Mouse (Mus musculus) MEL (cell line): Measurements from ENCODE around the gene Sh2b3. TPM values are rescaled to one million over a fixed set of nuclear protein-coding genes. Genes with fewer than 3 reads are reported as not detected.

Experiments
- DNase-seq: peaks from one replicate; pipeline ENCODE4 v3.0.0; 2011; ENCODE audit warnings: low read depth, low spot score
- H3K27ac ChIP-seq: 2 replicates; pipeline ENCODE4 v1.5.1; 2012; ENCODE audit warnings: low read depth, mild to moderate bottlenecking, control low read depth, low read length, moderate library complexity; ENCODE audit not compliant: control insufficient read depth
- H3K27me3 ChIP-seq, 2 experiments: fragments of 150-350 bp in 1 of 2; sonication (generic) in 1 of 2; 2 replicates each; pipeline ENCODE4 v1.6.1; 2012; ENCODE audit warnings: low read length in 2 of 2, mild to moderate bottlenecking in 2 of 2, improper control_type of control experiment in 1 of 2, moderate library complexity in 1 of 2; ENCODE audit not compliant: insufficient read depth in 2 of 2, control insufficient read depth in 1 of 2
- H3K36me3 ChIP-seq, 2 experiments: 2 replicates each; pipeline ENCODE4 v1.6.1; 2012 to 2014; ENCODE audit warnings: low read length in 2 of 2, improper control_type of control experiment in 1 of 2, inconsistent platforms in 1 of 2, mild to moderate bottlenecking in 1 of 2; ENCODE audit not compliant: insufficient read depth in 2 of 2, control insufficient read depth in 1 of 2
- H3K4me1 ChIP-seq, 2 experiments: fragments of 150-350 bp in 1 of 2; sonication (generic) in 1 of 2; 2 replicates each; pipeline ENCODE4 v1.6.1; 2012; ENCODE audit warnings: low read length in 2 of 2, improper control_type of control experiment in 1 of 2, mild to moderate bottlenecking in 1 of 2; ENCODE audit not compliant: insufficient read depth in 2 of 2, control insufficient read depth in 1 of 2
- H3K4me3 ChIP-seq, 2 experiments: fragments of 150-350 bp in 1 of 2; sonication (generic) in 1 of 2; 2 replicates each; pipeline ENCODE4 v1.5.1; 2012; ENCODE audit warnings: low read depth in 2 of 2, low read length in 2 of 2, mild to moderate bottlenecking in 2 of 2, moderate library complexity in 2 of 2, control low read depth in 1 of 2, improper control_type of control experiment in 1 of 2; ENCODE audit not compliant: control insufficient read depth in 1 of 2, insufficient read depth in 1 of 2
- H3K79me2 ChIP-seq: 2 replicates; pipeline ENCODE4 v1.6.1; 2012; ENCODE audit warnings: mild to moderate bottlenecking, low read length, moderate library complexity; ENCODE audit not compliant: control insufficient read depth, poor library complexity, insufficient read depth
- H3K9ac ChIP-seq: 2 replicates; pipeline ENCODE4 v1.6.1; 2012; ENCODE audit warnings: low read depth, mild to moderate bottlenecking, control low read depth, low read length, moderate library complexity; ENCODE audit not compliant: control insufficient read depth, poor library complexity, severe bottlenecking
- H3K9me3 ChIP-seq: fragments of 150-350 bp; sonication (generic); replicated peaks from 2 replicates; pipeline ENCODE4 v1.6.1; 2012; ENCODE audit warnings: mild to moderate bottlenecking, low read length, improper control_type of control experiment, moderate library complexity; ENCODE audit not compliant: insufficient read depth
- BHLHE40 ChIP-seq: IDR thresholded peaks from 2 replicates; pipeline ENCODE4 v1.6.1; 2012; ENCODE audit warnings: low read depth, mild to moderate bottlenecking, inconsistent platforms, low read length, improper control_type of control experiment, borderline replicate concordance
- CHD1 ChIP-seq: IDR thresholded peaks from 2 replicates; pipeline ENCODE4 v1.6.1; 2012; ENCODE audit warnings: low read depth, mild to moderate bottlenecking, inconsistent platforms, low read length, improper control_type of control experiment
- CHD2 ChIP-seq: IDR thresholded peaks from 2 replicates; pipeline ENCODE4 v1.6.1; 2011; ENCODE audit warnings: low read length, improper control_type of control experiment
- CTCF ChIP-seq, 3 experiments: IDR thresholded peaks in 2 of 3; conservative IDR thresholded peaks in 1 of 3; 2 replicates each; pipeline ENCODE4 v1.5.1; 2011 to 2012; ENCODE audit warnings: low read length in 3 of 3, low read depth in 2 of 3, mild to moderate bottlenecking in 2 of 3, improper control_type of control experiment in 1 of 3, inconsistent platforms in 1 of 3, mixed read lengths in 1 of 3, moderate library complexity in 1 of 3; ENCODE audit not compliant: control insufficient read depth in 1 of 3, insufficient read depth in 1 of 3, poor library complexity in 1 of 3, severe bottlenecking in 1 of 3
- ELF1 ChIP-seq: IDR thresholded peaks from 2 replicates; pipeline ENCODE4 v1.6.1; 2014; ENCODE audit warnings: low read depth, mild to moderate bottlenecking, inconsistent platforms, low read length, improper control_type of control experiment, moderate library complexity
- GATA1 ChIP-seq: IDR thresholded peaks from 2 replicates; pipeline ENCODE4 v1.6.1; 2011; ENCODE audit warnings: low read depth, low read length, improper control_type of control experiment
- KAT2A ChIP-seq: conservative IDR thresholded peaks from 2 replicates; pipeline ENCODE4 v1.6.1; 2012; ENCODE audit warnings: low read depth, low read length, improper control_type of control experiment, inconsistent platforms
- MAX ChIP-seq: IDR thresholded peaks from 2 replicates; pipeline ENCODE4 v1.6.1; 2011; ENCODE audit warnings: low read length, improper control_type of control experiment
- MEF2A ChIP-seq: IDR thresholded peaks from 2 replicates; pipeline ENCODE4 v1.6.1; 2014; ENCODE audit warnings: low read depth, mild to moderate bottlenecking, inconsistent platforms, low read length, improper control_type of control experiment; ENCODE audit not compliant: poor library complexity, insufficient replicate concordance, severe bottlenecking; ENCODE audit errors: extremely low read depth
- MXI1 ChIP-seq: IDR thresholded peaks from 2 replicates; pipeline ENCODE4 v1.6.1; 2011; ENCODE audit warnings: mild to moderate bottlenecking, low read depth, low read length, improper control_type of control experiment
- MYB ChIP-seq: IDR thresholded peaks from 2 replicates; pipeline ENCODE4 v1.6.1; 2011; ENCODE audit warnings: mild to moderate bottlenecking, low read depth, low read length, improper control_type of control experiment
- NRF1 ChIP-seq: IDR thresholded peaks from 2 replicates; pipeline ENCODE4 v1.6.1; 2014; ENCODE audit warnings: low read depth, mild to moderate bottlenecking, inconsistent platforms, low read length, improper control_type of control experiment, moderate library complexity; ENCODE audit not compliant: poor library complexity, insufficient read depth, severe bottlenecking
- POLR2A ChIP-seq, 2 experiments: IDR thresholded peaks; 2 replicates each; pipeline ENCODE4 v1.6.1; 2011 to 2012; ENCODE audit warnings: low read length in 2 of 2, mild to moderate bottlenecking in 2 of 2, control low read depth in 1 of 2, improper control_type of control experiment in 1 of 2, low read depth in 1 of 2, moderate library complexity in 1 of 2; ENCODE audit not compliant: control insufficient read depth in 1 of 2, insufficient read depth in 1 of 2, poor library complexity in 1 of 2
- RCOR1 ChIP-seq: IDR thresholded peaks from 2 replicates; pipeline ENCODE4 v1.6.1; 2012; ENCODE audit warnings: low read depth, mild to moderate bottlenecking, inconsistent platforms, low read length, improper control_type of control experiment
- SIN3A ChIP-seq: IDR thresholded peaks from 2 replicates; pipeline ENCODE4 v1.6.1; 2012; ENCODE audit warnings: low read length, improper control_type of control experiment, inconsistent platforms
- TAL1 ChIP-seq: IDR thresholded peaks from 2 replicates; pipeline ENCODE4 v1.6.1; 2012; ENCODE audit warnings: mild to moderate bottlenecking, inconsistent platforms, low read length, moderate library complexity, mixed read lengths
- TBP ChIP-seq: IDR thresholded peaks from 2 replicates; pipeline ENCODE4 v1.8.0; 2011; ENCODE audit warnings: low read depth, low read length, improper control_type of control experiment
- ZKSCAN1 ChIP-seq: IDR thresholded peaks from 2 replicates; pipeline ENCODE4 v1.6.1; 2012; ENCODE audit warnings: low read depth, mild to moderate bottlenecking, inconsistent platforms, low read length, improper control_type of control experiment, moderate library complexity
- ZMIZ1 ChIP-seq: IDR thresholded peaks from 2 replicates; pipeline ENCODE4 v1.6.1; 2012; ENCODE audit warnings: low read depth, mild to moderate bottlenecking, inconsistent platforms, low read length, improper control_type of control experiment, moderate library complexity
- polyA plus RNA-seq, 2 experiments: library from polyadenylated mRNA; stranded (reverse) in 1 of 2; unstranded in 1 of 2; fragments of >175 nt in 1 of 2; fragments of >200 nt in 1 of 2; gene quantifications; 2 replicates each; pipeline versions ENCODE4 v1.2.1 to v1.2.4; 2012; ENCODE audit warnings: low replicate concordance in 2 of 2, low read depth in 1 of 2; ENCODE audit not compliant: insufficient read length in 2 of 2, insufficient read depth in 1 of 2, missing spikeins in 1 of 2
- total RNA-seq: library from RNA; depleted of rRNA; stranded (reverse); fragments of 300-350 nt; gene quantifications from 2 replicates; pipeline ENCODE4 v1.2.3, GENCODE M21; 2012

Gene Sh2b3
- total and polyA plus RNA-seq, 3 experiments: 14.0 to 43.2 TPM; not detected in 1

- TF ChIP-seq ZMIZ1: no peak
- TF ChIP-seq MYB: no peak
- no peak for TF ChIP-seq MAX
Measured at GRCm38 (mm10) chr5:121822786-121823505, 14.5 kb downstream of the Sh2b3 start (continued).

- H3K27ac ChIP-seq: no peak overlapping the region
Measured at GRCm38 (mm10) chr5:121821552-121821951, 15.9 kb downstream of the Sh2b3 start.

GRCm38 (mm10) chr5:121821116-121821515, 16.3 kb downstream of the Sh2b3 start:
- peaks cover 0 to 11% of the 10 kb centered on the region in 2 experiments for H3K36me3 ChIP-seq
- H3K9me3 ChIP-seq: no peaks in the 10 kb centered on the region
- no peaks in the 10 kb centered on the region for H3K27me3 ChIP-seq
- H3K9ac ChIP-seq: no peak overlapping the region
- no peak for DNase-seq
- H3K4me1 ChIP-seq: no peaks in the 10 kb centered on the region
- H3K27ac ChIP-seq: no peak overlapping the region
- no peaks in the 10 kb centered on the region for H3K79me2 ChIP-seq
- TF ChIP-seq NRF1 (no peak), BHLHE40 (no peak), TAL1 (no peak), KAT2A (no peak), GATA1 (no peak), CHD2 (no peak), CHD1 (no peak), ZMIZ1 (no peak), RCOR1 (no peak), MEF2A (no peak), ELF1 (no peak)
- H3K4me3 ChIP-seq: no peak overlapping the region

More at GRCm38 (mm10) chr5:121821552-121821951, 15.9 kb downstream of the Sh2b3 start:
- H3K27me3 ChIP-seq: no peaks in the 10 kb centered on the region
- TF ChIP-seq CHD2 (no peak), MXI1 (no peak), GATA1 (no peak), POLR2A (IDR thresholded peaks at IDR 0.05; ENCODE audit: control insufficient read depth in 1 of 2, insufficient read depth in 1 of 2, low read depth in 1 of 2, low read length in 2 of 2, poor library complexity in 1 of 2) (no peak), MYB (no peak), SIN3A (no peak), KAT2A (no peak), CTCF (IDR thresholded peaks at IDR 0.05 in 2 of 3, conservative IDR thresholded peaks at IDR 0.05 in 1 of 3; ENCODE audit: control insufficient read depth in 1 of 3, insufficient read depth in 1 of 3, low read depth in 2 of 3, low read length in 3 of 3, poor library complexity in 1 of 3, severe bottlenecking in 1 of 3) (no peak), TBP (no peak), ZKSCAN1 (no peak), BHLHE40 (no peak)
- TF ChIP-seq, all 39 proteins: peak for 0
- Histone ChIP-seq H3K36me3 (peaks cover 0 to 9% of the 10 kb centered on the region in 2 experiments), H3K4me3 (no peak overlapping the region), H3K79me2 (no peaks in the 10 kb centered on the region), H3K4me1 (no peaks in the 10 kb centered on the region), H3K9ac (no peak overlapping the region), H3K9me3 (no peaks in the 10 kb centered on the region)
- DNase-seq: no peak
